Mouse (Mus musculus) midbrain, embryonic 15.5 days (tissue): Measurements from ENCODE around the gene Hells. TPM values are rescaled to one million over a fixed set of nuclear protein-coding genes. Genes with fewer than 3 reads are reported as not detected.

Experiments used
- ATAC-seq: fragments of 200-750 bp; cut with Nextera tagmentation; replicated peaks from 2 replicates; pipeline ENCODE4 v1.8.0; 2017; ENCODE audit warnings: moderate TSS enrichment
- H3K27ac ChIP-seq: fragments of 300-500 bp; sonication (generic); 2 replicates; pipeline ENCODE4 v1.5.1; 2015; ENCODE audit warnings: mild to moderate bottlenecking, inconsistent platforms
- H3K27me3 ChIP-seq: fragments of 300-500 bp; sonication (generic); replicated peaks from 2 replicates; pipeline ENCODE4 v1.6.1; 2015; ENCODE audit warnings: inconsistent platforms
- H3K36me3 ChIP-seq: fragments of 300-500 bp; sonication (generic); replicated peaks from 2 replicates; pipeline ENCODE4 v1.6.1; 2015; ENCODE audit warnings: inconsistent platforms
- H3K4me1 ChIP-seq: fragments of 300-500 bp; sonication (generic); 2 replicates; pipeline ENCODE4 v1.6.1; 2015; ENCODE audit warnings: inconsistent platforms
- H3K4me2 ChIP-seq: fragments of 300-500 bp; sonication (generic); 2 replicates; pipeline ENCODE4 v1.6.1; 2015; ENCODE audit warnings: inconsistent platforms, mild to moderate bottlenecking, moderate library complexity
- H3K4me3 ChIP-seq: fragments of 300-500 bp; sonication (generic); 2 replicates; pipeline ENCODE4 v1.5.1; 2015; ENCODE audit warnings: mild to moderate bottlenecking, inconsistent platforms
- H3K9ac ChIP-seq: fragments of 300-500 bp; sonication (generic); 2 replicates; pipeline ENCODE4 v1.6.1; 2015; ENCODE audit warnings: mild to moderate bottlenecking, inconsistent platforms
- H3K9me3 ChIP-seq: fragments of 300-500 bp; sonication (generic); 2 replicates; pipeline ENCODE4 v1.6.1; 2016; ENCODE audit warnings: inconsistent platforms
- WGBS: fragments of 180-500 bp; shearing (Covaris S2); methylation state at CpG from one replicate; pipeline ENCODE4 v1.1.7; 2015; ENCODE audit warnings: mixed read lengths; 5-methylcytosine and 5-hydroxymethylcytosine counted together
- polyA plus RNA-seq: library from polyadenylated mRNA; unstranded; fragments of >200 nt; fragmentation: Nextera tagmentation; extraction: Ambion mirVana; gene quantifications from 2 replicates; pipeline ENCODE4 v1.2.1, GENCODE M21; 2015

The Hells gene
- 6.1 and 9.4 TPM in 2 replicates for polyA plus RNA-seq

DNA sequence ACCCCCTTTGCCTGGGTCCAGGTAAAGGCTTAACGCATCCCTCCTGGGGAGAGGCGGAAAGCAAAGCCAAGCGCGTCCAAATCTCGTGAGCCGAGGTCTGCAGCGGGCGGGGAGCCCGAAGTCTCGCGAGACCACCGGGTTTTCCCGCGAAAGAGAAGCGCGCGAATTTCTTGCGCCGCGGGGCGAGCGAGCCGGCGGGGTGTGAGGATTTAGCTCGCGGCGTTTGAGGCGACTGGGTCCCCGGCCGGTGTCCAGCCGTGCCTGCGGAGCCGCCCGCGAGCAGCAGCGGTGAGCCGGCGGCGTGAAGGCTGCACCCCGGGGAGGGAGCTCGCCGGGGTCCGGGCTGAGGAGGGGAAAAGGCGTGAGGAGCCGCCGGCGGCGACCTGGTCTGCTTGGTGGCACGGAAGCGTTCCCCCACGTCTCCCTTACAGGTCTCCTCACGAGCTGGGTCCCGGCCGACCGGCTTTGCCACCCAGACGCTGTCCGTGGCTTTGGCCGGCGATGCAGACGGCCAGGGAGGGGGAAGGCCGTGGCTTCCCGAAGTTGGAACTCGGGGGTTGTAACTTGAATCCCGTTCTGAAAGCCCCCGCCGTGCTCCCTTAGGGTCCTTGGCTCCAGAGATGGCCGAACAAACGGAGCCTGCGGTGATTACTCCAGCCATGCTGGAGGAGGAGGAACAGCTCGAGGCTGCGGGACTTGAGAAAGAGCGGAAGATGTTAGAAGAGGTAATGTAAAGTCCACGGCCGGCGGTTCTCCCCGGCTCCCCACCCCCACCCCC is at the start of gene Hells:
Gene Hells, plus strand, starts transcription at position 128 of the 778 bp plus-strand sequence.
- WGBS, result under 1% methylated on average over 76 of the region's 76 CpGs
- H3K4me1 ChIP-seq, result peaks cover 10% of the 10 kb centered on the region
- peak within 1 kb of the TSS; percentile 69 for H3K9ac ChIP-seq
- peak; percentile 95 for ATAC-seq
- H3K4me2 ChIP-seq, result peak within 1 kb of the TSS; percentile 98
- H3K27ac ChIP-seq, result peak within 1 kb of the TSS; percentile 64
- H3K27me3 ChIP-seq, result no peaks in the 10 kb centered on the region
- no peaks in the 10 kb centered on the region for H3K9me3 ChIP-seq
- H3K36me3 ChIP-seq, result no peaks in the 10 kb centered on the region
- H3K4me3 ChIP-seq, result peak within 1 kb of the TSS; percentile 59

DNA sequence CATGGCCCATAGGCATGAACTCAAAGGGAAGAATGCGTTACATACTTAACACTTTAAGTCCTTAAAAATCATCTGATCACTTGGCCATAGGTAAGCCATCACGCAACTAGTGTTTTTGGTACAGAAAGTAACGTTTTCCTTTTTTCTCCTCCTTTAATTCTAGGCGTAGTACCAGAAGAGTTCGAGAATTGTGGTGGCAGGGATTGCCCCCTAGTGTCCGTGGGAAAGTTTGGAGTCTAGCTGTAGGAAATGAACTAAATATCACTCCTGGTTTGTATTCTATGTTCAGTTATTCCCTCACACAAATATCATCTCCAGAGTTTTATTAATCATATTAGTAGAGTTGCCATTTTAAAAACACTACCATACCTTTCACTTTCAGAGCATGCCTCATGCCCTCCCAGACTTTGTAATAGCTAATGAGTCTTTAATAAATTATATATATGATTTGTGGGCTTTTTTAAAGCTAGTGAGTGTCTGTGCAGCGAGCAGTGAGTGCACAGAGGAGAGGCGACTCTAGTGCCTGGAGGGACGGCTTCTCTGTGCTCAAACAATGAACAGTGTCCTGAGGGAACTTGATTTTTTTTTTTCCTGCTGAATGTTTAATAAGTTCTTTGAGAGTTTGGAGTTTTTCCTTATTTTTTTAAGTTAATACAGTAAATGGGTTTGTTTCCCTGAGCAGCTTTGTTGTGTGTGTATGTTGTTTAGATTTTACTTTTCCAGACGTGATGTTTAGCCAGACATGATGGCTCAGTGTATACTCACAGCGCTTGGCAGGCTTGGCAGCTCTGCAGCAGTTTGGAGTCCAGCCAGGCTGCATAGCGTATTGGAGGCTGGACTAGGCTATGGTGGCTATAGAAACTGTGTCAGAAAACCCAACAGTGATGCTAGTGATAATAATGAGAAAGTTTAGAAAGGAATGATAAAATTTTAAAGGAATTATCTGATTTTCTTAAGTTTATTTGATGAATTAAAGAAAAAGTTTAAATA is 29.3 kb upstream of the Hells start:
- no peak overlapping the region for H3K4me3 ChIP-seq
- H3K9me3 ChIP-seq, result no peaks in the 10 kb centered on the region
- no peak overlapping the region for H3K9ac ChIP-seq
- H3K27ac ChIP-seq, result no peak overlapping the region
- no peak overlapping the region for H3K4me2 ChIP-seq
- 62% methylated on average over 12 of the region's 12 CpGs for WGBS
- ATAC-seq, result 0 out of 2 replicates have a peak, but pooled peaks have one; percentile 65
- H3K36me3 ChIP-seq, result no peaks in the 10 kb centered on the region
- H3K27me3 ChIP-seq, result no peaks in the 10 kb centered on the region
- no peaks in the 10 kb centered on the region for H3K4me1 ChIP-seq

DNA sequence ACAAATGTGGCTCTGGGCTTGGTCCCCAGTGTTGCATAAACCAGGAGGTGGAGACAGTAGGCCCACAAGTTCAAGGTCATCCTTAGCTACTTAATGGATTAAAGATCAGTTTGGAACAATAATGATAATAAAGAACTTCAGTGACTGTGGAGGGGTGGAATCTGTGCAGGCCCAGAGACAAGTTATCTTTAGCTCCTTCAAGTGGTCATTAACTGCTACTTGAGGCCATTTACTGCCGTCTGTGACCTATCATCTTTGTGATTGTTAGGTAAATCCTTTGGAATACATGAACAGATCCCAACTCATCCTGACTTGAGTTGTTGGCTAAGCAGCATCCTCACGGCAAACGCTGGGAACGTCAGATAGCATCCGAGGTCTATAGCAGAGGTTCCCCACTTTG is 28.2 kb upstream of the Hells start:
- Histone ChIP-seq H3K4me1 (no peaks in the 10 kb centered on the region), H3K27ac (no peak overlapping the region), H3K9me3 (no peaks in the 10 kb centered on the region), H3K27me3 (no peaks in the 10 kb centered on the region), H3K4me3 (no peak overlapping the region), H3K9ac (no peak overlapping the region), H3K36me3 (no peaks in the 10 kb centered on the region), H3K4me2 (no peak overlapping the region)
- 94% methylated on average over 5 of the region's 5 CpGs for WGBS
- no peak for ATAC-seq

DNA sequence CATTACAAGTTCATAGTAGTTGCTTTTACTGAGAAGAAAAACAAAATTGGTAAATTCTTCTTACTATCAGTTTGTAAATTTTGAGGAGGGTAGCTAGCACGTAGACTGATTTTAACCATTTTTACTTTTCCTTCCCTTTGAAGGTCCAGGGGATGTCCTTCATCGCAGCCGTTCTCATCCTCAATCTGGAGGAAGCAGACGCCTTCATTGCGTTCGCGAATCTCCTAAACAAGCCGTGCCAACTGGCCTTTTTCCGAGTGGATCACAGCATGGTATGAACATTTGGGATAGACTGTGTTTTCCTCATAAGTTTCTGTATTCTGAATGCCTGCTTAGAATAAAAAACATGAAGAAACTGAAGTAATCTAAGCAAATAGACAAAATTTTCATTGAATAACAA is 16.9 kb upstream of the Hells start:
- no peak for ATAC-seq
- H3K4me1 ChIP-seq, result no peaks in the 10 kb centered on the region
- 94% methylated on average over 9 of the region's 9 CpGs for WGBS
- H3K27ac ChIP-seq, result no peak overlapping the region
- H3K9ac ChIP-seq, result no peak overlapping the region
- H3K36me3 ChIP-seq, result peaks cover 13% of the 10 kb centered on the region; the same call in 1 of the 2 replicates
- no peaks in the 10 kb centered on the region for H3K9me3 ChIP-seq
- H3K27me3 ChIP-seq, result no peaks in the 10 kb centered on the region
- H3K4me2 ChIP-seq, result no peak overlapping the region
- H3K4me3 ChIP-seq, result no peak overlapping the region

DNA sequence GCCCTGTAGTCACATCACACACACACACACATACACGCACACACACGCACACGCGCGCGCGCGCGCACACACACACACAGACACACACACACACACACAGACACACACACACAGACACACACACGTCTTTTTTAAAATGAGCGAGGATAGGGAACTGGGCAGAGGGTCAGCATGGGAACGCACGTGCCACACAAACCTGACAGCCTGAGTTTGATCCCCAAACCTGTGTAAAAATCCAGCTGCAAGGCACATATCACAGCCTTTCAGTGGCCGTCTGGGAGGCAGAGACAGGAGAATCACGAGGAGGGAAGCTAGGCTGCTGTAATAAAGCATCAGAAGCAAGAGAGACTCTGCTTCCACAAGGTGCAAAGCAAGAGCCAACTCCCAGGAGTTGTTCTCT is 15.8 kb upstream of the Hells start:
- WGBS, result 93% methylated on average over 15 of the region's 15 CpGs
- H3K27ac ChIP-seq, result no peak overlapping the region
- H3K9me3 ChIP-seq, result no peaks in the 10 kb centered on the region
- H3K27me3 ChIP-seq, result no peaks in the 10 kb centered on the region
- no peak overlapping the region for H3K9ac ChIP-seq
- H3K4me2 ChIP-seq, result no peak overlapping the region
- no peaks in the 10 kb centered on the region for H3K4me1 ChIP-seq
- no peak overlapping the region for H3K4me3 ChIP-seq
- no peak for ATAC-seq
- peaks cover 13% of the 10 kb centered on the region; the same call in 1 of the 2 replicates for H3K36me3 ChIP-seq

DNA sequence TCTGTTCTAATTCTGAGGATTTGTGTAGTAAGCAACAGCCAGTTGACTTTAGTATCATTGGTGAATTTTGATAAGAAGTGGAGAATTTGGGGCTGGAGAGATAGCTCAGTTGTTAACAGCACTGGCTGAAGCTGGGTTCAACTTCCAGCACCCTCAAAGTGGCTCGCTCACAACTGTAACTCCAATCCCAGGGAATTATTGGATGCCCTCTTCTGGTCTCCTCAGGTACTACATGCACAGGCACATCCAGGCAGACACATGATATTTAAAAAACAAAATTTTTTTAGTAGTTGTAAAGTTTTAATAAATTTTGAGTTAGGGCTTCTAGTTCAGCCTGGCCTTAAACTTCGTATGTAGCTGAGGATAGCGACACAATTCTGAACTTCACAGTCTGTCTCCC is 15.0 kb upstream of the Hells start:
- Histone ChIP-seq H3K27ac (no peak overlapping the region), H3K9me3 (no peaks in the 10 kb centered on the region), H3K36me3 (peaks cover 16% of the 10 kb centered on the region; the same call in 1 of the 2 replicates), H3K4me2 (no peak overlapping the region), H3K4me1 (no peaks in the 10 kb centered on the region), H3K9ac (no peak overlapping the region), H3K27me3 (no peaks in the 10 kb centered on the region), H3K4me3 (no peak overlapping the region)
- WGBS, result 47% methylated on average over 3 of the region's 3 CpGs
- ATAC-seq, result no peak

DNA sequence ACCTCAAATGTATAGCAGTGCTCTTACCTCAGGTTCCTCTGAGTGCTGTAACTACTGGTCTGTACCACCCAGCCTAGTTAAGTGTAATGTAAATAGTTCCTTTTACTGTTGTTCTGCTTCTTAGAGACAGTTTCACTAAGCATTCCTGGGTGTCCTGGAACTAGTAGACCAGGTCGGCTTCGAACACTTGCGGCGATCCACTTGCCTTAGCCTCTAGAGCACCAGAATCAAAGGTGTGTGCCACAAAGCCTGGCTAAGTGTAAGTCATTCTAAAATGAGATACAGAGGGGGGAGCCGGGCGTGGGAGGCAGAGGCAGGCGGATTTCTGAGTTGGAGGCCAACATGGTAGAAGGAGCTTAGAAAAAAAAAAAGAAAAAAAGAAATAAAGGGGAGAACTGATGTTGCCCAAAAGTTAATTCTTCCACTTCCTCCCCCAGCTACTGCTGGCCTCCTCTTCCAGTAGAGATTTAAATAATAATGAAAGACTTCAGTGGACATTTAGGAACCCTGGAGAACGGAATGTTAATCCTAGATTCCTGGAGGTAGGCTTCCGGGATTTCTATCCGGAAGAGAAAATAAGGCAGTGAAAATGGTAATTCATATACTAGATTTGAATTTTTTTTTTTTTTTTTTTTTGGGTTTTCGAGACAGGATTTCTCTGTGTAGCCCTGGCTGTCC is 2.1 kb upstream of the Hells start:
- Histone ChIP-seq H3K36me3 (no peaks in the 10 kb centered on the region), H3K9me3 (no peaks in the 10 kb centered on the region), H3K9ac (no peak overlapping the region), H3K27ac (no peak overlapping the region), H3K4me2 (no peak overlapping the region), H3K4me1 (peaks cover 10% of the 10 kb centered on the region), H3K4me3 (no peak overlapping the region), H3K27me3 (no peaks in the 10 kb centered on the region)
- whole genome bisulfite sequencing, result 86% methylated on average over 11 of the region's 11 CpGs
- no peak for ATAC-seq

DNA sequence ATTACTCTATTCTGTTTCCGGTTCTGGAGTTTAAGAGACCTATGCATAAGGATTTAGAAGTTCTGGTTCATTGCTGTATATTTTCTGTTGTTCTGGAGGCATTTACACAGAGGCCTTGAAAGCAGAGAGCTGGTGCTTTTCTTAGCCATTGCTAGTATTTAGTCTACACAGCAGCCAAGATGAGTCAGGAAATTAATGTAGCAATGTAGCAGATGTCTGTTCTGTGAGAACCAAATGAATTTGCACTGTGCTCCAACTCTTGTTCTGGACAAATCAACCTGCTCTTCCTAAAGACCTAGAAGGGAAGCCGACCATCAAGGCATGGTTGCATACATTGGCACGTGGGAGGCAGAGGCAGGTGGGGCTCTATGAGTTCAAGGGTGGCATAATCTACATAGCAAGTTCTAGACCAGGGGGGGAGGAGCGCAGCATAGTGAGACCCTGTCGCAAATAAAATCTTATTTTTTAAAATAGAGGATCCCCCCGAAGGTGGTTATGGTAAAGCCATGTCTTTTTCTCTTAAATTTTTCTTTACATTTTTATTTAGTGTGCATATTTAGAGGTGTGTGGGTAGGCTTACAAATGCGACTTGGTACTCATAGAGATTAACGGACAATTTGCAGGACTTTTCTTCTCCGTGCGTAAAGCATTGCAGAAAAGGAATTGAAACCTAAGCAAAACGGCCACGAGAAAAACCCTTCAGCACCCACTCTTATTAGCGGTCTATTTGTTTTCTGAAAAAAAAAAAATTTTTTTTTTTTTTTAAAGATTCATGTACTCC is 1.1 kb upstream of the Hells start:
- 76% methylated on average over 13 of the region's 13 CpGs for WGBS
- ATAC-seq, result no peak
- Histone ChIP-seq H3K27ac (no peak overlapping the region), H3K4me3 (peak overlapping the region; percentile 59), H3K4me2 (peak overlapping the region; percentile 98), H3K9me3 (no peaks in the 10 kb centered on the region), H3K4me1 (peaks cover 10% of the 10 kb centered on the region), H3K9ac (no peak overlapping the region), H3K36me3 (no peaks in the 10 kb centered on the region), H3K27me3 (no peaks in the 10 kb centered on the region)

DNA sequence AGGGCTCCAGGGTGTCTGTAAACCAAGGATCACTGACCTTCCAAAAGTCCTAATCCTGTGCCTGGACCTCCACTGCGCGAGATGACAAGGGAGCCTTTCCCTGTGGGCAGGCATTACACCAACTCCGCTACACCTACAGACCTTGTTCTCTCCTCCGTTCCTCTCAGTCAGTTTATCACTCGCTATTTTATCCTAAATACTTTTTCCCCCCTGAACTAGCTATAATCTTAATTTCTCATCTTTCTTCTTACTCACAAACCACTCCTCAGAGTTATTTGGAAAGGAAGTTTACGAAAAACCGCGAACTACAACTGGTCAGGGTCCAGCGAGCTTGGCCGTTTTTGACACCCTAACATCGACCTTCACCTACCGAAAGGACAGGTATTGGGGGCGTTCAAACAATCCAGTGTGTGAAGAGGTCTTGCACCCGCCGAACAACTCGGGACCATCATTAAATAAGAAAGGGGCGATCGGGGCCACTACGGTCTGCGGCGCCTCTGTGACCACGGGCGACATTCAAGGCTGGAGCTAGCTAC is 395 bp upstream of the Hells start:
- Histone ChIP-seq H3K36me3 (no peaks in the 10 kb centered on the region), H3K9ac (peak overlapping the region; percentile 69), H3K27me3 (no peaks in the 10 kb centered on the region), H3K9me3 (no peaks in the 10 kb centered on the region), H3K4me2 (peak overlapping the region; percentile 98), H3K27ac (peak overlapping the region; percentile 64), H3K4me1 (peaks cover 10% of the 10 kb centered on the region), H3K4me3 (peak overlapping the region; percentile 59)
- peak; percentile 57; the same call in 1 of the 2 replicates for ATAC-seq
- 3% methylated on average over 23 of the region's 23 CpGs for WGBS

DNA sequence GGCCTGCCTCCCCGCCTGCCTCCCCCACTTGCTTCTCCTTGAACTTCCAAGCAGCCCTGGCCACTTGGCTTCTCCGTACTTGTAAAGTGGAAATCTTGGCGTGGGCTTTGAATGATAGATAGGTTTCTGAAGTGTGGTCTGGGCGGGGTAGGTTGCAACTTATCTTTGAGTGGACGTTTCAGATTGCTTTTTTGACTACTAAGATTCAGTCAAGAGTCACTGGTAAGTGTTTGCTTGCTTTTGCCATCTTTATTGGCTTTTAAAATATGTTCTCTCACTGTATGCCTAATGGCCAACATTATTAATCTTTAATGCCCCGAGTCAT is 813 bp downstream of the Hells start:
- ATAC-seq, result no peak
- peak overlapping the region; percentile 59 for H3K4me3 ChIP-seq
- peak overlapping the region; percentile 69 for H3K9ac ChIP-seq
- peaks cover 10% of the 10 kb centered on the region for H3K4me1 ChIP-seq
- H3K27ac ChIP-seq, result no peak overlapping the region
- no peaks in the 10 kb centered on the region for H3K27me3 ChIP-seq
- 3% methylated on average over 6 of the region's 6 CpGs for WGBS
- no peaks in the 10 kb centered on the region for H3K9me3 ChIP-seq
- no peaks in the 10 kb centered on the region for H3K36me3 ChIP-seq
- H3K4me2 ChIP-seq, result peak overlapping the region; percentile 98

DNA sequence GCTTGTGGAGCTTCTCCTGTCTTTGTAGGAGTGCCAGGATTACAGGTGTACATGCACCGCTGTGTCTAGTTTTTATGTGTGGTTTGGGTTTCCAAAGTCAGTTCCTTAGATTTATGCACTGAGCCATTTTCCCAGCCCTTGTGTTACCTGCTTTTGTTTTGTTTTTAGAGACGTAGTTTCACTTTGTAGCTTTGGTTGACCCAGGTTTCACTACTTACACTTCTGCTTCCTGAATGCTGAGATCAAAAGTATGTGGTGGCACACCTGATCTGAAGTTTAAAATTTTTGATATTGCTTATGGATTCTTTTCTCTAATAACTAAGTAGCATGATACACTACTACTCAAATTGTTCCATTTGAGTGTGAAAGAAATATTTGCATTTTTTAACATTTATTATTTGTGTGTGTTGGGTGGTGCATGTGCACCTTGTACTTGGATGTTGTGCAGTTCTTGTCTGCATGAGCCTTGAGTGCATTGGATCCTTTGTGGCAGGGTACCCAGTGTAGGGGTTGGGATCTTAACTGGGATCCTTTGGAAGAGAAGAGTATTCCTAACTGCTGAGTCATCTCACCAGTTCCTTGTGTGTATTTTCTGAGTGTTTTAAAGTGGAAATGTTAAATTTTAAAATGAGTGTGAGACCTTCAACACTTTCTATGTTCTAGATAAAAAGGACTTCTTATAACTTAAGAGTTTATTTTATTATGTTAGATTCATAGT is 14.0 kb downstream of the Hells start:
- H3K4me3 ChIP-seq, result no peak overlapping the region
- no peaks in the 10 kb centered on the region for H3K36me3 ChIP-seq
- no peak overlapping the region for H3K27ac ChIP-seq
- no peaks in the 10 kb centered on the region for H3K4me1 ChIP-seq
- ATAC-seq, result no peak
- H3K9me3 ChIP-seq, result no peaks in the 10 kb centered on the region
- 93% methylated on average over 2 of the region's 2 CpGs for WGBS
- H3K4me2 ChIP-seq, result no peak overlapping the region
- no peaks in the 10 kb centered on the region for H3K27me3 ChIP-seq
- H3K9ac ChIP-seq, result no peak overlapping the region
